Mouse (Mus musculus) lung, postnatal 0 days (tissue): ENCODE measurements around the gene Snapc2.

Source experiments
- CTCF ChIP-seq: IDR thresholded peaks from 2 replicates; pipeline ENCODE4 v1.5.1; 2016; ENCODE audit warnings: antibody characterized with exemption, mild to moderate bottlenecking
- EP300 ChIP-seq: IDR thresholded peaks from 2 replicates; pipeline ENCODE4 v1.6.1; 2016; ENCODE audit warnings: antibody characterized with exemption, mild to moderate bottlenecking, control low read depth

- TF ChIP-seq CTCF: peak; percentile 39
- no peak for TF ChIP-seq EP300
Measured at GRCm38 (mm10) chr8:4205246-4206123, 47.4 kb upstream of the Snapc2 start.
